Mouse (Mus musculus): Measurements from ENCODE around the gene Cyb5b. TPM values are rescaled to one million over a fixed set of nuclear protein-coding genes. Genes with fewer than 3 reads are reported as not detected.

Cyb5b gene
- 41.5 TPM for polyA plus RNA-seq (2017; shearing (Covaris generic))

GRCm38 (mm10) chr8:107150404-107151157 lies at the start of gene Cyb5b:
TSS of gene Cyb5b (plus strand) at chr8:107150640.

Other genes with a start within 250 kb of the Cyb5b start
- gene Sntb2, start 214.9 kb upstream of the Cyb5b start, polyA plus RNA-seq (2017; shearing (Covaris generic)): 26.7 TPM
- gene Vps4a, start 119.4 kb upstream of the Cyb5b start, polyA plus RNA-seq (2017; shearing (Covaris generic)): 41.7 TPM
- 6.5 TPM for gene Pdf, start 102.0 kb upstream of the Cyb5b start, polyA plus RNA-seq (2017; shearing (Covaris generic))
- 43.1 TPM for gene Cog8, start 94.0 kb upstream of the Cyb5b start, polyA plus RNA-seq (2017; shearing (Covaris generic))
- 46.5 TPM for gene Nip7, start 93.8 kb upstream of the Cyb5b start, polyA plus RNA-seq (2017; shearing (Covaris generic))
- not detected for gene Tmed6, start 85.0 kb upstream of the Cyb5b start, polyA plus RNA-seq (2017; shearing (Covaris generic))
- 26.1 TPM for gene Terf2, start 54.1 kb upstream of the Cyb5b start, polyA plus RNA-seq (2017; shearing (Covaris generic))
- gene Nfat5, start 142.8 kb downstream of the Cyb5b start, polyA plus RNA-seq (2017; shearing (Covaris generic)): 22.5 TPM